Mouse (Mus musculus) liver, adult 2 months (tissue): ENCODE data around the gene Ppp1r14b.

Experiments used
- CTCF ChIP-seq: fragments of 200-500 bp; IDR thresholded peaks from 2 replicates; pipeline ENCODE4 v1.5.1; 2011; ENCODE audit warnings: low read depth, low read length, control low read depth
- POLR2A ChIP-seq: fragments of 200-500 bp; IDR thresholded peaks from 2 replicates; pipeline ENCODE4 v1.6.1; 2011; ENCODE audit warnings: low read length, control low read depth; ENCODE audit not compliant: insufficient read depth; ENCODE audit errors: extremely low read depth

- TF ChIP-seq CTCF (no peak), POLR2A (no peak)
Observed at GRCm38 (mm10) chr19:6948186-6948585, 26.6 kb upstream of the Ppp1r14b start.
